Comparison of ENCODE assay signal across 8 mouse cellular contexts in genomic region chr5:112255426-112255825, GRCm38 (mm10). TPM values are rescaled to one million over a fixed set of nuclear protein-coding genes. Genes with fewer than 3 reads are reported as not detected.
DNase-seq lines count a peak whose midpoint lies in the region; ATAC-seq and TF ChIP-seq lines count a peak whose summit lies in the region.

Crybb1 (plus strand) TSS chr5:112255815.

- no peaks in the 10 kb centered on the region for H3K9me3 ChIP-seq in midbrain, embryonic 10.5 days (replicated peaks)
- H3K9me3 ChIP-seq in midbrain, embryonic 13.5 days: no peaks in the 10 kb centered on the region

- H3K4me2 ChIP-seq in midbrain, embryonic 13.5 days (replicated peaks): no peak within 1 kb of the TSS

- no peak within 1 kb of the TSS for H3K4me3 ChIP-seq in midbrain, embryonic 10.5 days
- no peak within 1 kb of the TSS for H3K4me3 ChIP-seq in midbrain, embryonic 13.5 days (replicated peaks)
- no peak within 1 kb of the TSS for H3K4me3 ChIP-seq in cerebellum, adult 2 months (replicated peaks; ENCODE audit: insufficient read depth, low read depth, low read length)
- H3K4me3 ChIP-seq in thymus, adult 2 months (ENCODE audit: control insufficient read depth, insufficient read depth, low read length): no peak within 1 kb of the TSS

- no peak for TF ChIP-seq CTCF in cerebellum, adult 2 months (IDR thresholded peaks at IDR 0.05; ENCODE audit: borderline replicate concordance, insufficient read depth, low read depth, low read length)
- TF ChIP-seq CTCF in thymus, adult 2 months (IDR thresholded peaks at IDR 0.05; ENCODE audit: borderline replicate concordance, control insufficient read depth, extremely low read depth, insufficient read depth, low read length, poor library complexity): no peak

- no peaks in the 10 kb centered on the region; the same call in 1 of the 2 replicates for H3K27me3 ChIP-seq in midbrain, embryonic 10.5 days (ENCODE audit: low read depth, poor library complexity, severe bottlenecking)
- 0 out of 2 replicates have a peak, but pooled peaks cover 3% of the 10 kb centered on the region for H3K27me3 ChIP-seq in midbrain, embryonic 13.5 days
- H3K27me3 ChIP-seq in cerebellum, adult 2 months (ENCODE audit: control insufficient read depth, insufficient read depth, low read length): no peaks in the 10 kb centered on the region
- H3K27me3 ChIP-seq in thymus, adult 2 months (ENCODE audit: control insufficient read depth, insufficient read depth, low read length): no peaks in the 10 kb centered on the region

- H3K4me1 ChIP-seq in midbrain, embryonic 10.5 days: peaks cover 19% of the 10 kb centered on the region
- 0 out of 2 replicates have a peak, but pooled peaks cover 7% of the 10 kb centered on the region for H3K4me1 ChIP-seq in midbrain, embryonic 13.5 days (replicated peaks)
- H3K4me1 ChIP-seq in cerebellum, adult 2 months (ENCODE audit: control insufficient read depth, insufficient read depth, low read length): peaks cover 29% of the 10 kb centered on the region
- peaks cover 13% of the 10 kb centered on the region for H3K4me1 ChIP-seq in thymus, adult 2 months (replicated peaks; ENCODE audit: control insufficient read depth, insufficient read depth, low read length)

- TF ChIP-seq POLR2A in cerebellum, adult 2 months (IDR thresholded peaks at IDR 0.05; ENCODE audit: borderline replicate concordance, insufficient read depth, low read length): no peak
- TF ChIP-seq POLR2A in thymus, adult 2 months (IDR thresholded peaks at IDR 0.05; ENCODE audit: control insufficient read depth, extremely low read depth, insufficient read depth, low read length, poor library complexity): no peak

- 67% methylated on average over 3 of the region's 3 CpGs for WGBS in midbrain, embryonic 10.5 days
- 48% methylated on average over 3 of the region's 3 CpGs for WGBS in midbrain, embryonic 13.5 days
- WGBS in cerebellum, adult 2 months: 10% methylated on average over 3 of the region's 3 CpGs
- WGBS in thymus, adult 2 months: 79% methylated on average over 3 of the region's 3 CpGs

- no peak for DNase-seq in midbrain, embryonic 10.5 days (ENCODE audit: low spot score)
- peak; percentile 89 to 93 for DNase-seq in cerebellum, adult 2 months
- DNase-seq in gastrocnemius, postnatal 25 days: peak; percentile 83
- DNase-seq in layer of hippocampus, adult 18-20 months (ENCODE audit: low spot score in 2 of 2): peak; percentile 30 to 70
- DNase-seq in right cerebral cortex, postnatal 10 days (ENCODE audit: low spot score in 2 of 2): peak; percentile 80 to 84
- DNase-seq in thymus, postnatal 10 days (ENCODE audit: low spot score in 2 of 2): no peak
- DNase-seq in thymus, adult 2 months: no peak

- ATAC-seq in midbrain, embryonic 13.5 days: no peak

- H3K9ac ChIP-seq in midbrain, embryonic 13.5 days (replicated peaks): no peak within 1 kb of the TSS; the same call in 1 of the 2 replicates

- no peaks in the 10 kb centered on the region for H3K36me3 ChIP-seq in midbrain, embryonic 10.5 days
- no peaks in the 10 kb centered on the region for H3K36me3 ChIP-seq in midbrain, embryonic 13.5 days
- H3K36me3 ChIP-seq in thymus, adult 2 months (ENCODE audit: control insufficient read depth, insufficient read depth, low read length): no peaks in the 10 kb centered on the region

- peak within 1 kb of the TSS; percentile 19; the same call in 1 of the 2 replicates for H3K27ac ChIP-seq in midbrain, embryonic 10.5 days (replicated peaks)
- H3K27ac ChIP-seq in midbrain, embryonic 13.5 days: no peak within 1 kb of the TSS
- peak within 1 kb of the TSS; percentile 90 for H3K27ac ChIP-seq in cerebellum, adult 2 months (ENCODE audit: insufficient read depth, low read length)
- no peak within 1 kb of the TSS for H3K27ac ChIP-seq in thymus, adult 2 months (ENCODE audit: control insufficient read depth, insufficient read depth, low read length)

RNA-seq across cellular contexts. Expression of gene Crybb1, which starts in this region (rescaled TPM):
- 0.41 and 0.91 TPM in 2 replicates for polyA plus RNA-seq in midbrain, embryonic 10.5 days (2016; fragmentation: Nextera tagmentation; extraction: Ambion mirVana)
- 2.7 and 3.3 TPM in 2 replicates for polyA plus RNA-seq in midbrain, embryonic 13.5 days (2015; fragmentation: Nextera tagmentation; extraction: Ambion mirVana)
- polyA plus RNA-seq in cerebellum, adult 2 months (2012; rRNA removed): 1.3 and 1.9 TPM in 2 replicates
- total RNA-seq in gastrocnemius, postnatal 25 days (2021): 1 to 10 TPM; 3.2 to 3.9 TPM
- total RNA-seq in layer of hippocampus, adult 18-20 months (2021): 1 to 10 TPM; 8.5 to 9.2 TPM
- polyA plus RNA-seq in thymus, adult 2 months (2012; rRNA removed): 0.15 and 0.40 TPM in 2 replicates

Comparison
In these comparisons a context has a peak if more than half of its experiments do, and no peak if none do; other contexts are left out.
1. H3K27ac ChIP-seq: peak in midbrain, embryonic 10.5 days (single experiment) and cerebellum, adult 2 months (single experiment); none in midbrain, embryonic 13.5 days (single experiment) and thymus, adult 2 months (single experiment).
2. DNase-seq: peak in cerebellum, adult 2 months (2 of 2), gastrocnemius, postnatal 25 days (single experiment), layer of hippocampus, adult 18-20 months (2 of 2) and right cerebral cortex, postnatal 10 days (2 of 2); none in midbrain, embryonic 10.5 days (single experiment), thymus, postnatal 10 days (0 of 2) and thymus, adult 2 months (single experiment).